Mouse (Mus musculus): ENCODE measurements around the gene Atxn1.

DNA sequence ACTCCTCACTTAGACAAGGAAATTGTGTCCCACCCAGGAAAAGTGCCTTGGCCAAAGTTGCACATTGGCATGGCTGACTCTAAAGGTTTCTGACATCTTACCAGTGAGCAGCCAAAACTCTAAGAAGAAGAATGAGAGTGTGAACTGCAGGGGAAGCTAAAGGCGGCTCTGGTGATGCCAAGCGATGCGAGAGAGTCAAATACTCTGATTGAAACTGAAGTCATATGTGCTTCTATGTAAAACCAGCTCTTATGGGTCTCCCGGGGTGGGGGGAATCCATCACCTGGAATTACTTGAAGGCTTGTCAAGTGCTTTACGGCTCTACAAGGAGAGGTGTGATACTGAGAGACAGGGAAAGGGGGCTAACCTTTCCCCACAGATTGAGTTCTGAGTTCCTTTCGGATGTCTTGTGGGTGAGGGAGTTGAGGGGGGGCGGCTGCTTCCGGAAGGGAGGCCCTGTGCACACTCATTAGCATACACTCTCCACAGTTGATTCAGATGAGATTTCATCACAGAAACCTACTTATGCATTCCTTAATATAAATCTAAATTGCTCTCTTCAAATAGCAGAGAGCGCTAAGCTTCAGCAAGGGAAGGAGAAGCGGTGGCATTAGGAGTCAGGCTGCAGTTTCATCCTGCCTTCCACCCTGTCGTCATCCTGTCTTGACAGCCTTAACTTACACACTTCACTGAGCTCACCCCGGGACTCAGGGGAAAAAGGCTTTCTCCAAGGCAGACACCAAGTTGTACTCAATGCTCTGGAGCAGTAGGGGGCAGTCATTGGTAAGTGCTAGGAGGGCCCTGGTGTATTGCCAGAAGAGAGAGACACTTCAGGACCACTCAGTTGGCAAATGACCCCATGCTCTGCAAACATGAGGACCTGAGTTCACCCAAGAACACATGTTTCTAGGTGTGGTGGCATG is 218.7 kb downstream of the Atxn1 start:
- TF ChIP-seq FLI1 (IDR thresholded peaks at IDR 0.05; ENCODE audit: low read length) (no peak), GATA1 (IDR thresholded peaks at IDR 0.05; ENCODE audit: borderline replicate concordance, low read length) (no peak)
